Mouse (Mus musculus) frontal cortex, postnatal 14 days (tissue): ENCODE data around the gene Stat5a.

Experiments
- DNase-seq, 2 experiments: peaks; one replicate each; pipeline ENCODE4 v3.0.0; 2022; ENCODE audit warnings: low spot score in 2 of 2

Stat5a gene

GRCm38 (mm10) chr11:100836923-100837702 lies 22.0 kb upstream of the Stat5a start:
- DNase-seq = no peak

- DNase-seq = no peak
Observed at GRCm38 (mm10) chr11:100838894-100839293, 20.3 kb upstream of the Stat5a start.

- DNase-seq = no peak
Observed at GRCm38 (mm10) chr11:100839523-100839922, 19.6 kb upstream of the Stat5a start.

- DNase-seq = no peak
Observed at GRCm38 (mm10) chr11:100840866-100841265, 18.3 kb upstream of the Stat5a start.

- no peak for DNase-seq
Observed at GRCm38 (mm10) chr11:100842025-100842424, 17.1 kb upstream of the Stat5a start.

- no peak for DNase-seq
Observed at GRCm38 (mm10) chr11:100843070-100843669, 16.0 kb upstream of the Stat5a start.

GRCm38 (mm10) chr11:100844121-100844520 lies 15.0 kb upstream of the Stat5a start:
- DNase-seq = no peak

- DNase-seq = no peak
Observed at GRCm38 (mm10) chr11:100845793-100846192, 13.4 kb upstream of the Stat5a start.

- DNase-seq = no peak
Observed at GRCm38 (mm10) chr11:100847572-100847971, 11.6 kb upstream of the Stat5a start.

- no peak for DNase-seq
Observed at GRCm38 (mm10) chr11:100848080-100848479, 11.1 kb upstream of the Stat5a start.

GRCm38 (mm10) chr11:100848789-100849379 lies 10.3 kb upstream of the Stat5a start:
- no peak for DNase-seq

- DNase-seq = no peak
Observed at GRCm38 (mm10) chr11:100849456-100850037, 9.6 kb upstream of the Stat5a start.

GRCm38 (mm10) chr11:100850038-100850777 lies 8.9 kb upstream of the Stat5a start, which contains the start of gene Stat5b:
Gene Stat5b (minus strand): TSS chr11:100850724.
- peak in 1 of 2 experiments; percentile 37 for DNase-seq

- DNase-seq = no peak
Observed at GRCm38 (mm10) chr11:100850778-100851528, 8.2 kb upstream of the Stat5a start.

GRCm38 (mm10) chr11:100852088-100852487 lies 7.1 kb upstream of the Stat5a start:
- DNase-seq = no peak

GRCm38 (mm10) chr11:100853018-100853417 lies 6.1 kb upstream of the Stat5a start:
- DNase-seq = no peak

- no peak for DNase-seq
Observed at GRCm38 (mm10) chr11:100854268-100854667, 4.9 kb upstream of the Stat5a start.

- no peak for DNase-seq
Observed at GRCm38 (mm10) chr11:100855178-100855577, 4.0 kb upstream of the Stat5a start.

GRCm38 (mm10) chr11:100857960-100858359 lies 1.2 kb upstream of the Stat5a start:
- no peak for DNase-seq

- DNase-seq = no peak
Observed at GRCm38 (mm10) chr11:100859579-100860075, 476 bp downstream of the Stat5a start.
